8 mouse cellular contexts compared by ENCODE assay signal in genomic region chr6:8259667-8260044, GRCm38 (mm10). TPM values are rescaled to one million over a fixed set of nuclear protein-coding genes. Genes with fewer than 3 reads are reported as not detected.
DNase-seq lines count a peak whose midpoint lies in the region; ATAC-seq and TF ChIP-seq lines count a peak whose summit lies in the region.

No protein-coding gene starts in this region.

- H3K4me3 ChIP-seq in lung, adult 2 months (replicated peaks; ENCODE audit: extremely low read depth, low read depth, low read length), result peak overlapping the region; percentile 79
- H3K4me3 ChIP-seq in embryonic facial prominence, embryonic 12.5 days, result peak overlapping the region; percentile 65
- H3K4me3 ChIP-seq in hindbrain, embryonic 13.5 days, result peak overlapping the region; percentile 76
- peak overlapping the region; percentile 80 for H3K4me3 ChIP-seq in midbrain, embryonic 12.5 days

- WGBS in lung, adult 2 months, result 2% methylated on average over 8 of the region's 8 CpGs
- 0% methylated on average over 8 of the region's 8 CpGs for WGBS in embryonic facial prominence, embryonic 12.5 days
- under 1% methylated on average over 8 of the region's 8 CpGs for WGBS in hindbrain, embryonic 13.5 days
- 0% methylated on average over 8 of the region's 8 CpGs for WGBS in midbrain, embryonic 12.5 days

- peak; percentile 18; the same call in 1 of the 2 replicates for ATAC-seq in embryonic facial prominence, embryonic 12.5 days (ENCODE audit: insufficient number of reproducible peaks, insufficient read depth, low FRiP score, low TSS enrichment)
- no peak; the same call in 1 of the 2 replicates for ATAC-seq in hindbrain, embryonic 13.5 days (ENCODE audit: low FRiP score)
- no peak for ATAC-seq in midbrain, embryonic 12.5 days (ENCODE audit: low FRiP score, low read depth)

- TF ChIP-seq CTCF in lung, adult 2 months (IDR thresholded peaks at IDR 0.05; ENCODE audit: insufficient read depth, low read length), result no peak

- no peaks in the 10 kb centered on the region for H3K9me3 ChIP-seq in embryonic facial prominence, embryonic 12.5 days
- no peaks in the 10 kb centered on the region for H3K9me3 ChIP-seq in hindbrain, embryonic 13.5 days
- no peaks in the 10 kb centered on the region for H3K9me3 ChIP-seq in midbrain, embryonic 12.5 days

- no peaks in the 10 kb centered on the region for H3K27me3 ChIP-seq in embryonic facial prominence, embryonic 12.5 days
- H3K27me3 ChIP-seq in hindbrain, embryonic 13.5 days, result no peaks in the 10 kb centered on the region
- no peaks in the 10 kb centered on the region for H3K27me3 ChIP-seq in midbrain, embryonic 12.5 days

- peak overlapping the region; percentile 64 for H3K9ac ChIP-seq in embryonic facial prominence, embryonic 12.5 days
- peak overlapping the region; percentile 87 for H3K9ac ChIP-seq in hindbrain, embryonic 13.5 days
- H3K9ac ChIP-seq in midbrain, embryonic 12.5 days (replicated peaks), result peak overlapping the region; percentile 76

- DNase-seq in lung, adult 2 months, result no peak
- DNase-seq in lung, postnatal 4 days, result no peak
- DNase-seq in adrenal gland, postnatal 10 days, result no peak
- DNase-seq in MN1 (ENCODE audit: low spot score), result no peak
- DNase-seq in urinary bladder, adult 2 months (ENCODE audit: low spot score), result no peak

- no peaks in the 10 kb centered on the region; the same call in 1 of the 2 replicates for H3K4me1 ChIP-seq in lung, adult 2 months (ENCODE audit: control insufficient read depth, insufficient read depth, low read length)
- H3K4me1 ChIP-seq in embryonic facial prominence, embryonic 12.5 days, result 0 out of 2 replicates have a peak, but pooled peaks cover 3% of the 10 kb centered on the region
- peaks cover 22% of the 10 kb centered on the region for H3K4me1 ChIP-seq in hindbrain, embryonic 13.5 days (replicated peaks)
- H3K4me1 ChIP-seq in midbrain, embryonic 12.5 days, result peaks cover 17% of the 10 kb centered on the region

- peaks cover 9% of the 10 kb centered on the region; the same call in 1 of the 2 replicates for H3K36me3 ChIP-seq in embryonic facial prominence, embryonic 12.5 days
- 0 out of 2 replicates have a peak, but pooled peaks cover 5% of the 10 kb centered on the region for H3K36me3 ChIP-seq in hindbrain, embryonic 13.5 days
- 0 out of 2 replicates have a peak, but pooled peaks cover 3% of the 10 kb centered on the region for H3K36me3 ChIP-seq in midbrain, embryonic 12.5 days

- TF ChIP-seq POLR2A in lung, adult 2 months (IDR thresholded peaks at IDR 0.05; ENCODE audit: borderline replicate concordance, extremely low read depth, low read depth, low read length), result no peak

- H3K27ac ChIP-seq in embryonic facial prominence, embryonic 12.5 days, result no peak overlapping the region; the same call in 1 of the 2 replicates
- H3K27ac ChIP-seq in hindbrain, embryonic 13.5 days, result peak overlapping the region; percentile 89
- H3K27ac ChIP-seq in midbrain, embryonic 12.5 days (replicated peaks), result peak overlapping the region; percentile 60

- peak overlapping the region; percentile 71 for H3K4me2 ChIP-seq in embryonic facial prominence, embryonic 12.5 days (replicated peaks)
- H3K4me2 ChIP-seq in hindbrain, embryonic 13.5 days, result peak overlapping the region; percentile 85
- peak overlapping the region; percentile 82 for H3K4me2 ChIP-seq in midbrain, embryonic 12.5 days (replicated peaks)

RNA-seq across cellular contexts. Expression of gene Gm45062, which starts 0.4 kb away (rescaled TPM):
- polyA plus RNA-seq in lung, adult 2 months (2012; rRNA removed), result 0.26 and 1.2 TPM in 2 replicates
- polyA plus RNA-seq in embryonic facial prominence, embryonic 12.5 days (2016; fragmentation: Nextera tagmentation; extraction: Ambion mirVana), result 10.1 and 11.6 TPM in 2 replicates
- polyA plus RNA-seq in hindbrain, embryonic 13.5 days (2015; fragmentation: Nextera tagmentation; extraction: Ambion mirVana), result 13.1 and 15.0 TPM in 2 replicates
- polyA plus RNA-seq in midbrain, embryonic 12.5 days (2016; fragmentation: Nextera tagmentation; extraction: Ambion mirVana), result 15.8 and 20.5 TPM in 2 replicates
- total RNA-seq in adrenal gland, postnatal 10 days (2021), result 1 to 10 TPM; 1.4 to 2.1 TPM
- 5.4 and 6.8 TPM in 2 replicates for polyA plus RNA-seq in urinary bladder, adult 2 months (2012; rRNA removed)

RNA-seq across cellular contexts. Expression of gene Umad1, which starts 0.6 kb away (rescaled TPM):
- polyA plus RNA-seq in lung, adult 2 months (2012; rRNA removed), result 6.3 and 8.7 TPM in 2 replicates
- 15.7 and 20.2 TPM in 2 replicates for polyA plus RNA-seq in embryonic facial prominence, embryonic 12.5 days (2016; fragmentation: Nextera tagmentation; extraction: Ambion mirVana)
- polyA plus RNA-seq in hindbrain, embryonic 13.5 days (2015; fragmentation: Nextera tagmentation; extraction: Ambion mirVana), result 48.2 and 49.5 TPM in 2 replicates
- polyA plus RNA-seq in midbrain, embryonic 12.5 days (2016; fragmentation: Nextera tagmentation; extraction: Ambion mirVana), result 29.7 and 32.1 TPM in 2 replicates
- 10 to 100 TPM; 10.1 to 11.5 TPM for total RNA-seq in adrenal gland, postnatal 10 days (2021)
- 12.4 and 14.0 TPM in 2 replicates for polyA plus RNA-seq in urinary bladder, adult 2 months (2012; rRNA removed)

RNA-seq across cellular contexts. Expression of gene Rpa3, which starts 0.7 kb away (rescaled TPM):
- polyA plus RNA-seq in lung, adult 2 months (2012; rRNA removed), result 1.8 and 3.7 TPM in 2 replicates
- 179 and 181 TPM in 2 replicates for polyA plus RNA-seq in embryonic facial prominence, embryonic 12.5 days (2016; fragmentation: Nextera tagmentation; extraction: Ambion mirVana)
- 69.8 and 72.5 TPM in 2 replicates for polyA plus RNA-seq in hindbrain, embryonic 13.5 days (2015; fragmentation: Nextera tagmentation; extraction: Ambion mirVana)
- polyA plus RNA-seq in midbrain, embryonic 12.5 days (2016; fragmentation: Nextera tagmentation; extraction: Ambion mirVana), result 149 and 155 TPM in 2 replicates
- 10 to 100 TPM; 40.0 to 47.4 TPM for total RNA-seq in adrenal gland, postnatal 10 days (2021)
- 23.9 and 30.8 TPM in 2 replicates for polyA plus RNA-seq in urinary bladder, adult 2 months (2012; rRNA removed)

RNA-seq across cellular contexts. Expression of gene Mios, which starts 50.6 kb away (rescaled TPM):
- polyA plus RNA-seq in lung, adult 2 months (2012; rRNA removed), result 3.0 and 3.3 TPM in 2 replicates
- polyA plus RNA-seq in embryonic facial prominence, embryonic 12.5 days (2016; fragmentation: Nextera tagmentation; extraction: Ambion mirVana), result 31.0 and 34.7 TPM in 2 replicates
- 26.2 and 27.4 TPM in 2 replicates for polyA plus RNA-seq in hindbrain, embryonic 13.5 days (2015; fragmentation: Nextera tagmentation; extraction: Ambion mirVana)
- 27.6 and 29.0 TPM in 2 replicates for polyA plus RNA-seq in midbrain, embryonic 12.5 days (2016; fragmentation: Nextera tagmentation; extraction: Ambion mirVana)
- total RNA-seq in adrenal gland, postnatal 10 days (2021), result 10 to 100 TPM; 18.4 to 21.6 TPM
- 8.0 and 9.7 TPM in 2 replicates for polyA plus RNA-seq in urinary bladder, adult 2 months (2012; rRNA removed)
